Mouse (Mus musculus) liver, embryonic 14.5 days (tissue): ENCODE data around the gene Arnt.
"Not testable (repeated sequence)": the region's sequence is repeated elsewhere in the genome, so short reads cannot be mapped to it uniquely, and the experiment has no call there.

ENCODE experiments used
- CTCF ChIP-seq: IDR thresholded peaks from 2 replicates; pipeline ENCODE4 v1.5.1; 2016; ENCODE audit warnings: antibody characterized with exemption, low read depth, control low read depth
- EP300 ChIP-seq: IDR thresholded peaks from 2 replicates; pipeline ENCODE4 v1.6.1; 2016; ENCODE audit warnings: antibody characterized with exemption, low read depth

GRCm38 (mm10) chr3:95428423-95428822 is 5.8 kb upstream of the Arnt start:
- not testable (repeated sequence) for TF ChIP-seq CTCF, EP300
